Mouse (Mus musculus) hindbrain, embryonic 16.5 days (tissue): ENCODE measurements at regions not wholly inside any gene's neighbourhood (a gene's known extent, or its start where the extent isn't known, plus 50 kb on each side); places are given as distances from the start of the nearest gene placed in this dataset.

ENCODE experiments used
- ATAC-seq: fragments of 200-750 bp; cut with Nextera tagmentation; 2 replicates; pipeline ENCODE4 v1.8.0; 2017; ENCODE audit warnings: moderate TSS enrichment, moderate library complexity
- H3K27ac ChIP-seq: fragments of 300-500 bp; sonication (generic); 2 replicates; pipeline ENCODE4 v1.5.1; 2014; ENCODE audit warnings: low read depth, mild to moderate bottlenecking, control low read depth, low read length, moderate library complexity
- H3K27me3 ChIP-seq: fragments of 300-500 bp; sonication (generic); replicated peaks from 2 replicates; pipeline ENCODE4 v1.6.1; 2014; ENCODE audit warnings: low read length; ENCODE audit not compliant: control insufficient read depth, insufficient read depth
- H3K36me3 ChIP-seq: fragments of 300-500 bp; sonication (generic); 2 replicates; pipeline ENCODE4 v1.6.1; 2014; ENCODE audit warnings: mild to moderate bottlenecking, low read length, moderate library complexity, mixed read lengths; ENCODE audit not compliant: control insufficient read depth, insufficient read depth
- H3K4me1 ChIP-seq: fragments of 300-500 bp; sonication (generic); 2 replicates; pipeline ENCODE4 v1.6.1; 2014; ENCODE audit warnings: low read depth, low read length; ENCODE audit not compliant: control insufficient read depth, insufficient read depth
- H3K4me2 ChIP-seq: fragments of 300-500 bp; sonication (generic); 2 replicates; pipeline ENCODE4 v1.6.1; 2014; ENCODE audit warnings: mild to moderate bottlenecking, low read length, control low read depth, moderate library complexity
- H3K4me3 ChIP-seq: fragments of 300-500 bp; sonication (generic); 2 replicates; pipeline ENCODE4 v1.5.1; 2014; ENCODE audit warnings: mild to moderate bottlenecking, low read length, control low read depth, moderate library complexity
- H3K9ac ChIP-seq: fragments of 300-500 bp; sonication (generic); 2 replicates; pipeline ENCODE4 v1.6.1; 2014; ENCODE audit warnings: low read depth, mild to moderate bottlenecking, control low read depth, low read length, moderate library complexity
- H3K9me3 ChIP-seq: fragments of 300-500 bp; sonication (generic); 2 replicates; pipeline ENCODE4 v1.6.1; 2014; ENCODE audit warnings: mild to moderate bottlenecking, low read length, moderate library complexity; ENCODE audit not compliant: control insufficient read depth
- WGBS: fragments of 180-500 bp; shearing (Covaris S2); extraction: QIAGEN DNeasy Blood & Tissue Kit; methylation state at CpG from one replicate; pipeline ENCODE4 v1.1.7; 2014; 5-methylcytosine and 5-hydroxymethylcytosine counted together

GRCm38 (mm10) chr12:94488721-94489120, 1203.3 kb upstream of the Flrt2 start:
- WGBS, result 79% methylated on average over 2 of the region's 2 CpGs

DNA sequence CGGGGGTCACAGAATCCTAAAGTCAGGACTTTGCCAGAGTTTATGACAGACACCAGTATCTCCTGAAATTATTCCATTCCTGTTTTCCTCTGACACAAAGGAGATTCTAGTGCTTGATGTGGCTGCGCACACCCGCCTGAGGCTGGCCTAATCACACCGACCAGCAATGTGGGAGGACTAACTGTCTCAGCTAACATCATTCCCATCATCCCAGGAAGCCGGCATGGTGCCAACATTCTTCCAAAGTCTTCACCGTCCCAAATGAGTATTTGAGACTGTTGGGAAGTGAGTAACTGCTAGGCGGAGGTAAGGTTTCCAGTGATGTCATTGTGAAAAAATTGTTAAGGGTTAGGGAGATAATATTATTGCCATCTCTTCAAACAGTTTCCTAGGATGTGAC, 1183.9 kb upstream of the Flrt2 start:
- H3K4me1 ChIP-seq, result no peaks in the 10 kb centered on the region
- no peaks in the 10 kb centered on the region for H3K9me3 ChIP-seq
- no peak overlapping the region for H3K27ac ChIP-seq
- H3K4me2 ChIP-seq, result no peak overlapping the region
- H3K36me3 ChIP-seq, result no peaks in the 10 kb centered on the region
- H3K4me3 ChIP-seq, result no peak overlapping the region
- no peak overlapping the region for H3K9ac ChIP-seq
- no peak for ATAC-seq
- H3K27me3 ChIP-seq, result no peaks in the 10 kb centered on the region
- 67% methylated on average over 7 of the region's 7 CpGs for WGBS

More at GRCm38 (mm10) chr12:94488721-94489120, 1203.3 kb upstream of the Flrt2 start:
- Histone ChIP-seq H3K27me3 (no peaks in the 10 kb centered on the region), H3K9ac (no peak overlapping the region), H3K4me2 (no peak overlapping the region), H3K27ac (no peak overlapping the region), H3K4me1 (no peaks in the 10 kb centered on the region), H3K9me3 (no peaks in the 10 kb centered on the region), H3K36me3 (no peaks in the 10 kb centered on the region), H3K4me3 (no peak overlapping the region)
- no peak for ATAC-seq

- Histone ChIP-seq H3K9ac (no peak overlapping the region), H3K27ac (no peak overlapping the region), H3K4me1 (no peaks in the 10 kb centered on the region), H3K4me3 (no peak overlapping the region), H3K9me3 (no peaks in the 10 kb centered on the region), H3K36me3 (no peaks in the 10 kb centered on the region), H3K4me2 (no peak overlapping the region), H3K27me3 (no peaks in the 10 kb centered on the region)
- ATAC-seq, result no peak
- whole genome bisulfite sequencing, result 30% methylated on average over 5 of the region's 5 CpGs
Measured at GRCm38 (mm10) chr12:94509855-94510254, 1182.2 kb upstream of the Flrt2 start.

GRCm38 (mm10) chr12:94544706-94545105, 1147.3 kb upstream of the Flrt2 start:
- no peak for ATAC-seq
- no peaks in the 10 kb centered on the region for H3K4me1 ChIP-seq
- no peak overlapping the region for H3K9ac ChIP-seq
- H3K4me2 ChIP-seq, result no peak overlapping the region
- H3K27ac ChIP-seq, result no peak overlapping the region
- WGBS, result 76% methylated on average over 7 of the region's 7 CpGs
- no peaks in the 10 kb centered on the region for H3K27me3 ChIP-seq
- no peaks in the 10 kb centered on the region for H3K9me3 ChIP-seq
- H3K36me3 ChIP-seq, result no peaks in the 10 kb centered on the region
- H3K4me3 ChIP-seq, result no peak overlapping the region

GRCm38 (mm10) chr12:94560374-94561194, 1131.4 kb upstream of the Flrt2 start:
- ATAC-seq, result no peak
- Histone ChIP-seq H3K36me3 (no peaks in the 10 kb centered on the region), H3K9me3 (no peaks in the 10 kb centered on the region), H3K27ac (no peak overlapping the region), H3K4me1 (no peaks in the 10 kb centered on the region), H3K4me3 (no peak overlapping the region), H3K9ac (no peak overlapping the region), H3K4me2 (no peak overlapping the region), H3K27me3 (no peaks in the 10 kb centered on the region)
- 92% methylated on average over 2 of the region's 2 CpGs for WGBS

DNA sequence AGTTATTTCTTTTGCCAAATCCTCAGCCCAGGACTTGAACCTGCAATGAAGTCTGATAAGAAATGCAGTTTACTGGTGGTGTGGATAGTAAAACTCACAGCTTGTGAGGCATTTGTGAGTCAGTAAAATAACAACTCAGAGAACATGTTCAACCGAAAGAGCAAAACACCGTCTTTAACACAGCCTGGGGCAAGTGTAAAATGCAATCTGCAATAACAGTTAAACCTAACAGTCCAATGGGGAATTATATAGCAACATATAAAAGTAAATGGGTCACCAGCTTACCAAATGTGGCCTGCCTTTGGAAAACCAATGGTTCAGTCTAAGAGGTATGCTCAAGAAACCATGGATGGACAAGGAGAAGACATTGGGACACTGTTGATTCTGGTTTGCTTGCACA, 1117.0 kb upstream of the Flrt2 start:
- H3K4me1 ChIP-seq, result no peaks in the 10 kb centered on the region
- WGBS, result 69% methylated on average over 2 of the region's 2 CpGs
- H3K27ac ChIP-seq, result no peak overlapping the region
- H3K27me3 ChIP-seq, result no peaks in the 10 kb centered on the region
- H3K4me3 ChIP-seq, result no peak overlapping the region
- no peaks in the 10 kb centered on the region for H3K36me3 ChIP-seq
- no peak overlapping the region for H3K4me2 ChIP-seq
- no peaks in the 10 kb centered on the region for H3K9me3 ChIP-seq
- no peak overlapping the region for H3K9ac ChIP-seq
- ATAC-seq, result no peak

- no peaks in the 10 kb centered on the region for H3K4me1 ChIP-seq
- no peaks in the 10 kb centered on the region for H3K27me3 ChIP-seq
- H3K9me3 ChIP-seq, result no peaks in the 10 kb centered on the region
- H3K4me3 ChIP-seq, result no peak overlapping the region
- H3K4me2 ChIP-seq, result no peak overlapping the region
- no peak overlapping the region for H3K27ac ChIP-seq
- H3K36me3 ChIP-seq, result no peaks in the 10 kb centered on the region
- H3K9ac ChIP-seq, result no peak overlapping the region
- 30% methylated on average over 4 of the region's 4 CpGs for WGBS
- no peak for ATAC-seq
Measured at GRCm38 (mm10) chr12:94580345-94580744, 1111.7 kb upstream of the Flrt2 start.

DNA sequence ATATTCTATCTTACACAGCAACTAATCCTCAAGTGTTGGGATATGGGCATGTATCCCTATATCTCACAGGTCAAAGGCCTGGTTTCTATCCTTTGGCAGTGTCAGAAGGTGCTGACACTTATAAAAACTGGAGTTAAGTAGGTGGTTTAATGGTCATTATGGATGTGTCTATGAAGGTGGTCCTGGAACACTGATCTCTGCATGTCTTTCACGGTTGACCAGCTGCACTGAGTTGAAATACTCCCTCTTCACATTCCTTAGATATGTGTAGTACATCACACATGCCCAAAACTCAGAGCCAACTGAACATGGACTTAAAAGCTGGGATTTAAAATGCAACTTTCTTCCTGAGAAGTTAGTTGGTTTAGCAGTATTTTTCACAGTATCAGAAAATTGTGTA, 1107.7 kb upstream of the Flrt2 start:
- Histone ChIP-seq H3K36me3 (no peaks in the 10 kb centered on the region), H3K9me3 (no peaks in the 10 kb centered on the region), H3K27ac (no peak overlapping the region), H3K4me2 (no peak overlapping the region), H3K4me1 (no peaks in the 10 kb centered on the region), H3K27me3 (no peaks in the 10 kb centered on the region), H3K9ac (no peak overlapping the region), H3K4me3 (no peak overlapping the region)
- ATAC-seq, result no peak
- WGBS, result 76% methylated on average over 1 of the region's 1 CpGs

DNA sequence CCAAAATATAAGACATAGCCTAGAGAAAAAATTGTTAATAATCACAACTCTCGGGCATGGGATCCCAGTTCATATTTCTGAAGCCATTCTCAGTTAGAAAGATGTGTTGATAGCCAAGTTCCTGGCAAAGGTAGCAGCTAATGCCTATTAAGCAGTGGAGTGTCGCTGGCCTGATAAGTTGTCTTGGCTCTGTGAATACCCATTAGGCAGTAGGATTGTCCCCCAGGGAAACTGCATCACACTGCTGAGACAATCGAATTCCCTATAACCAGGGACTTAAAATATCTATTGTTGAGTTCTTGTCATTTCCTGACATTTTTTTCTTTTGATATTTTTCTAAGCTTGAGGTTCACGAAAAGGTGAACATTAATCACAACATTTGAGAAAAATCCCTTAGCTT, 1105.0 kb upstream of the Flrt2 start:
- Histone ChIP-seq H3K9ac (no peak overlapping the region), H3K36me3 (no peaks in the 10 kb centered on the region), H3K27ac (no peak overlapping the region), H3K27me3 (no peaks in the 10 kb centered on the region), H3K4me3 (no peak overlapping the region), H3K4me1 (no peaks in the 10 kb centered on the region), H3K4me2 (no peak overlapping the region), H3K9me3 (no peaks in the 10 kb centered on the region)
- 61% methylated on average over 4 of the region's 4 CpGs for WGBS
- ATAC-seq, result no peak
